Mouse (Mus musculus) kidney, adult 2 months (tissue): ENCODE data around the gene Gstp2.

Experiments used
- CTCF ChIP-seq: fragments of 200-500 bp; conservative IDR thresholded peaks from 2 replicates; pipeline ENCODE4 v1.5.1; 2011; ENCODE audit warnings: low read depth, mild to moderate bottlenecking, control low read depth, low read length, moderate library complexity, mixed read lengths; ENCODE audit not compliant: insufficient read depth, insufficient read length
- POLR2A ChIP-seq: fragments of 200-500 bp; IDR thresholded peaks from one replicate; pipeline ENCODE4 v1.6.1; 2011; ENCODE audit warnings: low read depth, low read length, control low read depth

DNA sequence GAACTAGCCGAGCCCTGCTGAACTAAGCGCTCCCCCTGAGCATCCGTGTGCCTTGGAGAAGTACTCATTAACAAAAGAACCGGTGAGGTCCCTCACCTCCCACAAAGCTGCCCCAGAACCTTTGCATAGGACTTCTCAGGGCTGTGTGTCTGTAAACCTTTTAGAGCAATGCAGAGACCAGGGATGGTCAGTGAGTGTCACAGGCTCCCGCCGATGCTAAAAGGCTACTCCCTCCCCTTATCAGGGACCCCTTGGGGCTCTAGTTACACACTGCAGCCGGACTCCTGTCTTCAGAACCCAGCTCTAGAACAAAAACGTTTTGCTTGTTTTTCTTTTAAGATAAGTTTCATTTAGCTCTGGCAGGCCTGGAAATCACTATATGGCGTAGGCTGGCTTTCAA, 32.8 kb downstream of the Gstp2 start:
- no peak for TF ChIP-seq CTCF
- TF ChIP-seq POLR2A, result no peak
